Mouse (Mus musculus) megakaryocyte, embryonic 14.5 days (primary cell): ENCODE measurements around the gene Copa.

Experiments
- FLI1 ChIP-seq: IDR thresholded peaks from 2 replicates; pipeline ENCODE4 v1.6.1; 2012; ENCODE audit warnings: low read length, inconsistent platforms, mixed read lengths
- GATA1 ChIP-seq: IDR thresholded peaks from 3 replicates; pipeline ENCODE4 v1.6.1; 2012; ENCODE audit warnings: mixed read lengths, low read length, inconsistent platforms, borderline replicate concordance

DNA sequence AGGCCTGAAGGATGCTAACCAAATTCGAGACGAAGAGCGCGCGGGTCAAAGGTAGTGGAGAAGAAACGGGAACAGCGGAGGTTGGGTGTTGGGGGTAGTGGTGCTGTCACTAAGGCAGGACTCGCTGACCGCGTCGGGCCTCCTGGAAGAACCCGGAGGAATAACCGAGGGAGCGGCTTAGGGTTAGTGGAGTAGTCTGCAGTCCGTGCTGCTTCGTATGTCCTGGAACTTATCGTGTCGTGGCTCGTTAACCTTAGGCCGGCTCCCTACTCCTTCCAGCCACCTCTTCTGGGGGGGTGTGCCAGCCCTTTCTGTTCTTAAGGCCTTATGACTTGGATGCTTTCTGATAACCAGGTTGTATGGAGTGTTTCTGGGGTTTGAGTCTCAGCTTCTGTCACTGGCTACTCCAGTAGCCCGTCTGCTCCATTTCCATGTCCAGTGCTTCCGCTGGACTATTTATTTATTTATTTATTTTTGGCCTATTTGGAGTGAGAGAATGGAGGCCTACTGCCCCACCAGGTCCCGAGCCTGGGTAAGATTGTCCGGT is 643 bp downstream of the Copa start:
- no peak for TF ChIP-seq GATA1
- no peak for TF ChIP-seq FLI1
